Mouse (Mus musculus) forebrain, embryonic 16.5 days (tissue): ENCODE data around the gene Nos2. TPM values are rescaled to one million over a fixed set of nuclear protein-coding genes. Genes with fewer than 3 reads are reported as not detected.
"Not testable (repeated sequence)": the region's sequence is repeated elsewhere in the genome, so short reads cannot be mapped to it uniquely, and the experiment has no call there.

ENCODE experiments used
- ATAC-seq: fragments of 200-750 bp; cut with Nextera tagmentation; 2 replicates; pipeline ENCODE4 v1.8.0; 2017; ENCODE audit warnings: mild to moderate bottlenecking, moderate library complexity
- H3K27ac ChIP-seq: fragments of 300-500 bp; sonication (generic); 2 replicates; pipeline ENCODE4 v1.5.1; 2014; ENCODE audit warnings: low read length, control low read depth
- H3K27me3 ChIP-seq: fragments of 300-500 bp; sonication (generic); replicated peaks from 2 replicates; pipeline ENCODE4 v1.6.1; 2014; ENCODE audit warnings: low read length; ENCODE audit not compliant: control insufficient read depth, insufficient read depth
- H3K36me3 ChIP-seq: fragments of 300-500 bp; sonication (generic); 2 replicates; pipeline ENCODE4 v1.6.1; 2014; ENCODE audit not compliant: control insufficient read depth, insufficient read depth
- H3K4me1 ChIP-seq: fragments of 300-500 bp; sonication (generic); replicated peaks from 2 replicates; pipeline ENCODE4 v1.6.1; 2014; ENCODE audit warnings: low read length; ENCODE audit not compliant: control insufficient read depth, insufficient read depth
- H3K4me2 ChIP-seq: fragments of 300-500 bp; sonication (generic); 2 replicates; pipeline ENCODE4 v1.6.1; 2014; ENCODE audit warnings: mild to moderate bottlenecking, low read length, control low read depth
- H3K4me3 ChIP-seq: fragments of 300-500 bp; sonication (generic); replicated peaks from 2 replicates; pipeline ENCODE4 v1.5.1; 2014; ENCODE audit warnings: mild to moderate bottlenecking, low read length, control low read depth
- H3K9ac ChIP-seq: fragments of 300-500 bp; sonication (generic); replicated peaks from 2 replicates; pipeline ENCODE4 v1.6.1; 2014; ENCODE audit warnings: low read depth, low read length, control low read depth
- H3K9me3 ChIP-seq: fragments of 300-500 bp; sonication (generic); 2 replicates; pipeline ENCODE4 v1.6.1; 2016; ENCODE audit warnings: low read length; ENCODE audit not compliant: control insufficient read depth
- WGBS: fragments of 180-500 bp; shearing (Covaris S2); extraction: QIAGEN DNeasy Blood & Tissue Kit; methylation state at CpG from one replicate; pipeline ENCODE4 v1.1.7; 2014; 5-methylcytosine and 5-hydroxymethylcytosine counted together
- polyA plus RNA-seq: library from polyadenylated mRNA; unstranded; fragments of >200 nt; fragmentation: Nextera tagmentation; extraction: Ambion mirVana; gene quantifications from 2 replicates; pipeline ENCODE4 v1.2.1, GENCODE M21; 2015

Nos2 gene
- polyA plus RNA-seq, 1 experiment from 2014 or later = 1.4 TPM

GRCm38 (mm10) chr11:78982042-78982441, 61.5 kb downstream of the Nos2 start:
- Histone ChIP-seq H3K36me3 (no peaks in the 10 kb centered on the region), H3K9ac (no peak overlapping the region), H3K9me3 (no peaks in the 10 kb centered on the region), H3K27ac (no peak overlapping the region), H3K27me3 (no peaks in the 10 kb centered on the region), H3K4me2 (no peak overlapping the region), H3K4me1 (no peaks in the 10 kb centered on the region), H3K4me3 (no peak overlapping the region)
- 81% methylated on average over 2 of the region's 2 CpGs for WGBS
- no peak for ATAC-seq

GRCm38 (mm10) chr11:78982513-78983291, 62.1 kb downstream of the Nos2 start:
- Histone ChIP-seq H3K4me1 (no peaks in the 10 kb centered on the region), H3K36me3 (no peaks in the 10 kb centered on the region), H3K9me3 (no peaks in the 10 kb centered on the region), H3K4me3 (no peak overlapping the region), H3K9ac (no peak overlapping the region), H3K4me2 (no peak overlapping the region), H3K27ac (no peak overlapping the region), H3K27me3 (no peaks in the 10 kb centered on the region)
- no peak for ATAC-seq
- WGBS = 90% methylated on average over 12 of the region's 12 CpGs

- no peaks in the 10 kb centered on the region for H3K9me3 ChIP-seq
- no peak for ATAC-seq
- no peaks in the 10 kb centered on the region for H3K27me3 ChIP-seq
- no peaks in the 10 kb centered on the region for H3K36me3 ChIP-seq
- 82% methylated on average over 7 of the region's 7 CpGs for WGBS
- no peak overlapping the region for H3K27ac ChIP-seq
- H3K4me1 ChIP-seq = no peaks in the 10 kb centered on the region
- no peak overlapping the region for H3K4me2 ChIP-seq
- H3K9ac ChIP-seq = no peak overlapping the region
- H3K4me3 ChIP-seq = no peak overlapping the region
Measured at GRCm38 (mm10) chr11:78983539-78983938, 63.0 kb downstream of the Nos2 start.

- Histone ChIP-seq H3K9ac (no peak within 1 kb of the TSS), H3K4me2 (no peak within 1 kb of the TSS)
- no peak for ATAC-seq
Measured at GRCm38 (mm10) chr11:78984483-78985177, 64.0 kb downstream of the Nos2 start, which contains the start of gene Lgals9. TSS of gene Lgals9 (minus strand) at chr11:78984946.

GRCm38 (mm10) chr11:78985505-78985904, 64.9 kb downstream of the Nos2 start:
- Histone ChIP-seq H3K4me2 (no peak overlapping the region), H3K27ac (no peak overlapping the region), H3K4me1 (no peaks in the 10 kb centered on the region), H3K36me3 (no peaks in the 10 kb centered on the region), H3K9ac (no peak overlapping the region), H3K9me3 (no peaks in the 10 kb centered on the region), H3K27me3 (no peaks in the 10 kb centered on the region), H3K4me3 (no peak overlapping the region)
- no peak for ATAC-seq

More at GRCm38 (mm10) chr11:78984483-78985177, 64.0 kb downstream of the Nos2 start, which contains the start of gene Lgals9:
- H3K9me3 ChIP-seq = no peaks in the 10 kb centered on the region
- no peaks in the 10 kb centered on the region for H3K36me3 ChIP-seq
- 77% methylated on average over 10 of the region's 10 CpGs for WGBS
- H3K27me3 ChIP-seq = no peaks in the 10 kb centered on the region
- no peak within 1 kb of the TSS for H3K4me3 ChIP-seq
- H3K27ac ChIP-seq = no peak within 1 kb of the TSS
- no peaks in the 10 kb centered on the region for H3K4me1 ChIP-seq

- ATAC-seq = no peak
- no peaks in the 10 kb centered on the region for H3K4me1 ChIP-seq
- no peak overlapping the region for H3K4me2 ChIP-seq
- no peak overlapping the region for H3K9ac ChIP-seq
- no peak overlapping the region for H3K4me3 ChIP-seq
- no peak overlapping the region for H3K27ac ChIP-seq
- no peaks in the 10 kb centered on the region for H3K27me3 ChIP-seq
- WGBS = 95% methylated on average over 10 of the region's 10 CpGs
- no peaks in the 10 kb centered on the region for H3K36me3 ChIP-seq
- H3K9me3 ChIP-seq = no peaks in the 10 kb centered on the region
Measured at GRCm38 (mm10) chr11:78986311-78987002, 65.9 kb downstream of the Nos2 start.

GRCm38 (mm10) chr11:78989206-78989605, 68.6 kb downstream of the Nos2 start:
- H3K36me3 ChIP-seq, H3K4me3 ChIP-seq, H3K27me3 ChIP-seq, H3K27ac ChIP-seq, H3K4me2 ChIP-seq, H3K4me1 ChIP-seq, H3K9ac ChIP-seq, H3K9me3 ChIP-seq, ATAC-seq: not testable (repeated sequence)
- WGBS = 93% methylated on average over 11 of the region's 11 CpGs

- no peaks in the 10 kb centered on the region for H3K9me3 ChIP-seq
- H3K27ac ChIP-seq = no peak overlapping the region
- no peaks in the 10 kb centered on the region for H3K36me3 ChIP-seq
- ATAC-seq = no peak
- WGBS = 97% methylated on average over 9 of the region's 9 CpGs
- H3K4me3 ChIP-seq = no peak overlapping the region
- H3K4me1 ChIP-seq = no peaks in the 10 kb centered on the region
- H3K4me2 ChIP-seq = no peak overlapping the region
- no peak overlapping the region for H3K9ac ChIP-seq
- H3K27me3 ChIP-seq = no peaks in the 10 kb centered on the region
Measured at GRCm38 (mm10) chr11:78990096-78990495, 69.5 kb downstream of the Nos2 start.

- not testable (repeated sequence) for H3K27me3 ChIP-seq
- 81% methylated on average over 5 of the region's 5 CpGs for WGBS
Measured at GRCm38 (mm10) chr11:78990875-78991543, 70.4 kb downstream of the Nos2 start.

More at GRCm38 (mm10) chr11:78990875-78991543, 70.4 kb downstream of the Nos2 start:
- H3K9ac ChIP-seq, H3K27ac ChIP-seq, H3K36me3 ChIP-seq, H3K4me2 ChIP-seq, H3K4me3 ChIP-seq, ATAC-seq, H3K4me1 ChIP-seq, H3K9me3 ChIP-seq: not testable (repeated sequence)
